ENCODE assay signal across 9 mouse cellular contexts in the genomic region with DNA sequence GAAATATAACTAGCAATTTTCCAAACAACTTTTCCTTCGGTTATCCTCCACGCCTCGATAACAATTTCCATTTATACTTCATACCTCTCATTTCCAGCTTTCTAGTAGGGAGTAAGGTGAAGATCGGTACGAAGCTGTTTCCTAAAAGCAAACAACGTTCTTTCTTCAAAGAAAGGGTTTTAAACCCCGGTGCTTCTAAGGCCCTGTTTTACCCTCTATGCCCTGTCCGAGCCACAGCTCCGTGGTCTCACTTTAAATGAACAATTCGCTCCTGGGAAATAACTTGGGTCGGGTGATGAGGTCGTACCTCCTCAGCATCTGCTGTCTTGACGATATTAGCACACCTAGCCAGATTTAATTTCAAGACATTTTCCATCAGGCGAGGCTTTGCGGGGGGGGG. TPM values are rescaled to one million over a fixed set of nuclear protein-coding genes. Genes with fewer than 3 reads are reported as not detected.
DNase-seq lines count a peak whose midpoint lies in the region; ATAC-seq lines count a peak whose summit lies in the region.
"Had no signal": no experiment of that assay in that cellular context is flagged by ENCODE, and none has a peak within 500 bp of the region (broad histone marks: within the 10 kb centered on the region; RNA-seq: fewer than 3 reads in every experiment).

No protein-coding gene starts in this region.

- H3K27me3 ChIP-seq in forebrain, embryonic 10.5 days (ENCODE audit: poor library complexity, severe bottlenecking): peaks cover 85% of the 10 kb centered on the region
- H3K27me3 ChIP-seq in intestine, embryonic 15.5 days (replicated peaks): peaks cover 37% of the 10 kb centered on the region
- peaks cover 51% of the 10 kb centered on the region for H3K27me3 ChIP-seq in neural tube, embryonic 12.5 days (replicated peaks)

- H3K9me3 ChIP-seq in forebrain, embryonic 10.5 days: no peaks in the 10 kb centered on the region
- H3K9me3 ChIP-seq in intestine, embryonic 15.5 days: no peaks in the 10 kb centered on the region
- no peaks in the 10 kb centered on the region for H3K9me3 ChIP-seq in neural tube, embryonic 12.5 days

- peak overlapping the region; percentile 72 for H3K4me3 ChIP-seq in forebrain, embryonic 10.5 days
- peak overlapping the region; percentile 71 for H3K4me3 ChIP-seq in intestine, embryonic 15.5 days (replicated peaks)
- peak overlapping the region; percentile 57 for H3K4me3 ChIP-seq in neural tube, embryonic 12.5 days

- ATAC-seq in intestine, embryonic 15.5 days: no peak
- ATAC-seq in neural tube, embryonic 12.5 days (ENCODE audit: low FRiP score, low read depth): no peak
- no peak for ATAC-seq in cerebellum, adult (ENCODE audit: insufficient number of reproducible peaks, low FRiP score, low TSS enrichment)

- peak; percentile 4 to 18 for DNase-seq in kidney, postnatal 36 days
- DNase-seq in kidney, adult 8-10 months: no peak
- DNase-seq in forebrain, embryonic 10.5 days (ENCODE audit: extremely low spot score, low spot score): no peak
- no peak for DNase-seq in urinary bladder, postnatal 14 days (ENCODE audit: low spot score)
- DNase-seq in T-cell, adult 2 months (ENCODE audit: low spot score): no peak

- H3K36me3 ChIP-seq in forebrain, embryonic 10.5 days (replicated peaks): no peaks in the 10 kb centered on the region
- no peaks in the 10 kb centered on the region for H3K36me3 ChIP-seq in intestine, embryonic 15.5 days
- H3K36me3 ChIP-seq in neural tube, embryonic 12.5 days: no peaks in the 10 kb centered on the region

- WGBS in forebrain, embryonic 10.5 days: under 1% methylated on average over 15 of the region's 15 CpGs
- under 1% methylated on average over 15 of the region's 15 CpGs for WGBS in intestine, embryonic 15.5 days
- WGBS in neural tube, embryonic 12.5 days: under 1% methylated on average over 15 of the region's 15 CpGs

- H3K4me1 ChIP-seq in forebrain, embryonic 10.5 days: peaks cover 84% of the 10 kb centered on the region
- H3K4me1 ChIP-seq in intestine, embryonic 15.5 days (replicated peaks): peaks cover 20% of the 10 kb centered on the region; the same call in 1 of the 2 replicates
- H3K4me1 ChIP-seq in neural tube, embryonic 12.5 days: peaks cover 50% of the 10 kb centered on the region

- peak overlapping the region; percentile 90 for H3K4me2 ChIP-seq in intestine, embryonic 15.5 days (replicated peaks)
- H3K4me2 ChIP-seq in neural tube, embryonic 12.5 days (replicated peaks): peak overlapping the region; percentile 91

- peak overlapping the region; percentile 93 for H3K27ac ChIP-seq in forebrain, embryonic 10.5 days
- peak overlapping the region; percentile 95 for H3K27ac ChIP-seq in intestine, embryonic 15.5 days
- H3K27ac ChIP-seq in neural tube, embryonic 12.5 days: no peak overlapping the region
- H3K27ac ChIP-seq: macrophage had no signal

- peak overlapping the region; percentile 71 for H3K9ac ChIP-seq in intestine, embryonic 15.5 days
- H3K9ac ChIP-seq in neural tube, embryonic 12.5 days: peak overlapping the region; percentile 74

RNA-seq across cellular contexts. Expression of gene Wnt5a, which starts 2.5 kb away (rescaled TPM):
- polyA plus RNA-seq in forebrain, embryonic 10.5 days (2016; fragmentation: Nextera tagmentation; extraction: Ambion mirVana): 18.1 and 24.1 TPM in 2 replicates
- 23.2 and 27.4 TPM in 2 replicates for polyA plus RNA-seq in intestine, embryonic 15.5 days (2015; fragmentation: Nextera tagmentation; extraction: Ambion mirVana)
- polyA plus RNA-seq in neural tube, embryonic 12.5 days (2016; fragmentation: Nextera tagmentation; extraction: Ambion mirVana): 14.8 and 24.1 TPM in 2 replicates
- polyA plus RNA-seq: macrophage had no signal

Comparison
In these comparisons a context has a peak if more than half of its experiments do, and no peak if none do; other contexts are left out.
1. DNase-seq: peak in kidney, postnatal 36 days (2 of 2); none in kidney, adult 8-10 months (0 of 2), forebrain, embryonic 10.5 days (single experiment), urinary bladder, postnatal 14 days (single experiment) and T-cell, adult 2 months (single experiment).
2. Peak in every context shown above with its lines, with median percentiles within 50 percentile points of each other: H3K4me3 ChIP-seq.